23 mouse cellular contexts compared by ENCODE assay signal in the genomic region with DNA sequence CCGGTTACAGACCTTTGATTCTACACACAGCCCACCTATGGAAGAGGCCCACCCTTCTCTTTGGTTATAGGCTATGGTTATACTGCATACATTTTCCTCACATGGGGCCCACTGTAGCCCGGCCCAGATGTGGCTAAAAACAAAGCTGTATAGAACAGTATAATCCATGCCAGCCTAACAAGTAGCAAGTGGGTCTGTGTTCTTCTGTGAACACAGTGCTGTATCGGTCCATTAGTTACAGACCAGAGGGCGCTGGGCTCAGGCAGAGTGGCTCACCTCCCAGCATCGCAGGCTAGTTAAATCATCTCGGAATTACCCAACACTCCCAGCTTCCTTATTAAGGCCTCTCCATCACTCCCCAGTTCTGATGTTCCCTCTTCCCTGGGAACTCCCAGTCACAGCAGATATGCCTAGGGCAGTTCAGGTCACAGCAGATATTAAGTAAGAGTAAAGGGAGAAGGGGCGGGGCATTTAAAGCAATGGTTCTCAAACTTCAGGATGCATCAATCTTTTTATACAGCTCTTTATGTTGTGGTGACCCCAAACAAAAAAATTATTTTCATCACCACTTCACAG.
DNase-seq lines count a peak whose midpoint lies in the region; ATAC-seq and TF ChIP-seq lines count a peak whose summit lies in the region.
"Had no signal": no experiment of that assay in that cellular context is flagged by ENCODE, and none has a peak within 500 bp of the region (broad histone marks: within the 10 kb centered on the region; RNA-seq: fewer than 3 reads in every experiment).

No protein-coding gene starts in this region.

- no peak for TF ChIP-seq CTCF in gastrocnemius, adult 2 months (IDR thresholded peaks at IDR 0.05)

- 86% methylated on average over 7 of the region's 7 CpGs for WGBS in hindbrain, embryonic 11.5 days
- 82% methylated on average over 7 of the region's 7 CpGs for WGBS in hindbrain, embryonic 14.5 days

- H3K9ac ChIP-seq in hindbrain, embryonic 11.5 days (ENCODE audit: low read depth, low read length) = no peak overlapping the region
- H3K9ac ChIP-seq in hindbrain, embryonic 14.5 days = no peak overlapping the region
- H3K9ac ChIP-seq: forebrain, embryonic 13.5 days; heart, embryonic 15.5 days; limb, embryonic 13.5 days; neural tube, embryonic 15.5 days had no signal

- no peaks in the 10 kb centered on the region for H3K36me3 ChIP-seq in hindbrain, embryonic 11.5 days (ENCODE audit: control insufficient read depth, insufficient read depth, low read length)
- peaks cover 8% of the 10 kb centered on the region for H3K36me3 ChIP-seq in hindbrain, embryonic 14.5 days (replicated peaks; ENCODE audit: control insufficient read depth, insufficient read depth)
- H3K36me3 ChIP-seq: heart, embryonic 15.5 days had no signal

- H3K4me3 ChIP-seq in gastrocnemius, adult 2 months = no peak overlapping the region
- H3K4me3 ChIP-seq in hindbrain, embryonic 11.5 days (ENCODE audit: low read depth, low read length) = no peak overlapping the region
- H3K4me3 ChIP-seq in hindbrain, embryonic 14.5 days (replicated peaks; ENCODE audit: low read length) = no peak overlapping the region
- H3K4me3 ChIP-seq: forebrain, embryonic 13.5 days; heart, embryonic 15.5 days; limb, embryonic 13.5 days; neural tube, embryonic 15.5 days had no signal

- H3K27ac ChIP-seq in gastrocnemius, adult 2 months = peak overlapping the region; percentile 82
- no peak overlapping the region for H3K27ac ChIP-seq in hindbrain, embryonic 11.5 days (ENCODE audit: low read depth, low read length)
- no peak overlapping the region for H3K27ac ChIP-seq in hindbrain, embryonic 14.5 days
- H3K27ac ChIP-seq: forebrain, embryonic 13.5 days; limb, embryonic 13.5 days; neural tube, embryonic 15.5 days had no signal

- H3K4me1 ChIP-seq in hindbrain, embryonic 11.5 days (replicated peaks; ENCODE audit: control insufficient read depth, insufficient read depth, low read length) = no peaks in the 10 kb centered on the region
- no peaks in the 10 kb centered on the region; the same call in 1 of the 2 replicates for H3K4me1 ChIP-seq in hindbrain, embryonic 14.5 days (replicated peaks; ENCODE audit: control insufficient read depth, insufficient read depth, low read length)
- H3K4me1 ChIP-seq: limb, embryonic 13.5 days had no signal

- no peaks in the 10 kb centered on the region for H3K9me3 ChIP-seq in hindbrain, embryonic 11.5 days (ENCODE audit: control insufficient read depth, low read length)
- H3K9me3 ChIP-seq in hindbrain, embryonic 14.5 days (ENCODE audit: control insufficient read depth, low read length) = no peaks in the 10 kb centered on the region
- H3K9me3 ChIP-seq: forebrain, embryonic 13.5 days; heart, embryonic 15.5 days; limb, embryonic 13.5 days; neural tube, embryonic 15.5 days had no signal

- no peak for DNase-seq in gastrocnemius, adult 2 months
- DNase-seq in gastrocnemius, postnatal 14 days = no peak
- no peak for DNase-seq in hindbrain, embryonic 11.5 days (ENCODE audit: low spot score)
- DNase-seq in hindbrain, embryonic 14.5 days (ENCODE audit: low spot score) = no peak
- DNase-seq in kidney, postnatal 36 days = peak; percentile 42 to 50
- no peak for DNase-seq in kidney, postnatal 10 days
- peak; percentile 25 for DNase-seq in skeletal muscle tissue, adult 2 months (ENCODE audit: low read depth, low spot score)
- no peak for DNase-seq in MN1 (ENCODE audit: low spot score)
- DNase-seq: cerebellum, adult 2 months; cerebellum, postnatal 14 days; gastrocnemius, postnatal 25 days; kidney, postnatal 14 days; midbrain, embryonic 14.5 days; retina, postnatal 1 day; right cerebral cortex, postnatal 14 days; spleen, adult 18-20 months; thymus, postnatal 14 days had no signal

- no peak overlapping the region for H3K4me2 ChIP-seq in hindbrain, embryonic 11.5 days (replicated peaks; ENCODE audit: low read depth, low read length)
- no peak overlapping the region for H3K4me2 ChIP-seq in hindbrain, embryonic 14.5 days (replicated peaks)
- H3K4me2 ChIP-seq: forebrain, embryonic 13.5 days; heart, embryonic 15.5 days; limb, embryonic 13.5 days; liver, embryonic 11.5 days; neural tube, embryonic 15.5 days had no signal

- no peaks in the 10 kb centered on the region for H3K27me3 ChIP-seq in hindbrain, embryonic 11.5 days (ENCODE audit: control insufficient read depth, insufficient read depth, low read length)
- no peaks in the 10 kb centered on the region for H3K27me3 ChIP-seq in hindbrain, embryonic 14.5 days (ENCODE audit: control insufficient read depth, insufficient read depth, low read length)
- H3K27me3 ChIP-seq: forebrain, embryonic 13.5 days; heart, embryonic 15.5 days; limb, embryonic 13.5 days; neural tube, embryonic 15.5 days had no signal

- intact Hi-C loops in gastrocnemius, adult 2 months (cut with DNase I) = no loop called here
- intact Hi-C loops in gastrocnemius, postnatal 14 days (cut with DNase I; ENCODE audit: low total_unique reads) = no loop called here

- peak; percentile 17; the same call in 1 of the 2 replicates for ATAC-seq in hindbrain, embryonic 11.5 days (ENCODE audit: low FRiP score)
- ATAC-seq in hindbrain, embryonic 14.5 days (ENCODE audit: low FRiP score) = no peak
- ATAC-seq: forebrain, embryonic 13.5 days; intestine, embryonic 16.5 days had no signal

Comparison
In these comparisons a context has a peak if more than half of its experiments do, and no peak if none do; other contexts are left out.
1. DNase-seq: peak in kidney, postnatal 36 days (2 of 2) and skeletal muscle tissue, adult 2 months (single experiment); none in gastrocnemius, adult 2 months (single experiment), gastrocnemius, postnatal 14 days (single experiment), hindbrain, embryonic 11.5 days (single experiment), hindbrain, embryonic 14.5 days (single experiment), kidney, postnatal 10 days (single experiment) and MN1 (single experiment).